1 mouse cellular context compared by ENCODE assay signal in the genomic region with DNA sequence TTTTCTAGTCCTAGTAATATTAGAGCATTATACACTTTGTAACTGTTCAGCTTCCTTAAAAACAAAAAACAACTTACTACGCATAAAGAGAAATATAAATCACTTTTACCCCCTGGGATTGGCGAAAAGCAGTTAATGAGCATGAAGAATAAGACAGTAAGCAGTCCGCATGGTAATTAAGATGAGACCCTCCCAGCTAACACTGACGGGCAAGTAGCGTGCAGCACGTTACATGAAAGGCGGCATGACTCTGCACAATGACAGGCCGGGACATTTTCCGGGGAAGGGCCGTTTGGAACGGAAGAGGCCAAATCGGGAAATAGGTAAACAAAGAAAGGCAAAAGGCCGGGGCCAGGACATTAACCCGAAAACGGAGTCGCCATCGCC.
TF ChIP-seq lines count a peak whose summit lies in the region.

No protein-coding gene starts in this region.

TF ChIP-seq in MEL, 35 proteins besides CTCF, POLR2A, EP300 and RAD21 (continued from another document):
- TF ChIP-seq NRF1 (IDR thresholded peaks at IDR 0.05; ENCODE audit: insufficient read depth, low read depth, low read length, poor library complexity, severe bottlenecking) (no peak), GATA1 (IDR thresholded peaks at IDR 0.05; ENCODE audit: low read depth, low read length) (no peak), MYC (IDR thresholded peaks at IDR 0.05; ENCODE audit: low read depth, low read length) (peak; percentile 98), MXI1 (IDR thresholded peaks at IDR 0.05; ENCODE audit: low read depth, low read length) (peak; percentile 98)
